Mouse (Mus musculus): ENCODE measurements around the gene Slit2.
"Not testable (repeated sequence)": the region's sequence is repeated elsewhere in the genome, so short reads cannot be mapped to it uniquely, and the experiment has no call there.

Slit2 gene

DNA sequence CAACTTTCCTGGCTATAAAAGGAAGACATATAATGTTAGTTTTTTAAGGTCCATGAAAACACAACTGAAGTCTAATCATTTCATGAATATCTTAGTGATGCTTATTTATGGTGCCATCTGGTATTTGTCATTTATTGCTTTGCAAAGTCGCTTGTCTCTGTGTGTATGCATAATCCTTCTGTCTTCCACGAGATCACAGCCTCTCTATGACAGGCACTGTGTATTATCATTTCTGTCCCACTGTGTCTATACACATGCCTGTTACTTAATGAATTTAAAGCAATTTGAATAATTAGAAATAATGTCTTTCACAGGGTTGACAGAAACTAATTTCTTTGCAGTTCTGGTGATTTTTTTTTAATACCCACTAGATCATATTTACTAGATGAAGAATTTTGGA is 242.6 kb downstream of the Slit2 start:
- no peak for DNase-seq (ENCODE audit: low read depth, low spot score)

DNA sequence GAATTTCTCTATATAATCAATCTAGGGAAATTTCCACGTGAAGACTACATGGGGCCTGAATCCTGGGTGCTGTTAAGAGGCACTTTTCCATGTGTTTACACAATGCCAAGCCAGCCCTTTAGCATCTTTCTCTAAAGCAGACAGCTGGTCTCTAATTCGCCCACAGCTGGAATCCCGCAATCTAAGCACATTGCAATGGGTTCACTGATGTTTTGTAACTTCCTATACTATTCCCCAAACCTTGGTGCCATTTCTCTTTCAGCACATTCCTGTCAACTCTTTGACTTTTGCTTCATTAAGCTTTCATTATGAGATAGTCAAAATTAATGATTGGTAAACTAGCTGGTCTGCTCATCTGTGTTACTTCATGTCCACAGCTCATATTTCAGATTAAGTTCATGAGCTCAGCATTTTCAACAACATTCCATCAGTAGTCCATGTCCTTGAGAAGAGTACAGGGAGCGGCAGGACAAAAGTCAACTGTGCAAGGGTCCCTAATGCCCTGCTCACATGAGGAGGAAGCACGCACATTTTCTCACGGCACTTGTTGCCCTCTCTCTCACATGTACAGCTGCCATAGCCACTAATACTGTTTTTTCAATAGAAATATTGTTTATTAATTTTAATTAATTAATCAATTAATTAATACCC is 247.6 kb downstream of the Slit2 start:
- DNase-seq (ENCODE audit: low read depth, low spot score): no peak

DNA sequence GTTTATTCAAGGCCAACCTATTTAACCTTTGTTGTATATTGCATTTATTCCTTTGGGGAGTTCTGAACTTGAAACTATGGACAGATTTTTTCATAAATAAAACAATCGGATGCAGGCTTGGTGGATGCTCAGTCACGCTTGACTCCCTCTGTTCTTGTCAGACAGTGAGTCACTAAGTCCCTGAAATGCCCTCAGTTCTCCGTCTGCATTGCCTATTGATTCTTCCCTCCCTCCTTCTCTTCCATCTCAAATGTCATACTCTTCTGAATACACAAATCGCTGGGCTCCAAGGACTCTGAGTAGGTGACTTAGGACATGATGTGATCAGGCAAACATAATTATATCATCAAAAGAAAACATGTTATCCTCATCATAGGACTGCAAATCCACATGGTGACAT is 251.8 kb downstream of the Slit2 start:
- no peak for DNase-seq (ENCODE audit: low read depth, low spot score)

DNA sequence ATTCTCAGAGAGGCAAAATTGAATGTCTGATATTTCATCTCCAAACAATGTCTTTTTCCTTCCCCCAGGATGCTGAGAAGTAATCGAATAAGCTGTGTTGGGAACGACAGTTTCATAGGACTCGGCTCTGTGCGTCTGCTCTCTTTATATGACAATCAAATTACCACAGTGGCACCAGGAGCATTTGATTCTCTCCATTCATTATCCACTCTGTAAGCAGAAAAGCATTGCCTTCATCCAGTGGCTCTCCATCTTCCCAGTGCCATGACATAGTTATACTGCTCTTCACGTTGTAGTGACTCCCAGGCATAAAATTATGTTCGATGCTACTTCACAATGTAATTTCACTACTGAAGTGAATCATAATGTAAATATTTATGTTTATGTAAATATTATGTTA is 252.3 kb downstream of the Slit2 start:
- DNase-seq (ENCODE audit: low read depth, low spot score): no peak

DNA sequence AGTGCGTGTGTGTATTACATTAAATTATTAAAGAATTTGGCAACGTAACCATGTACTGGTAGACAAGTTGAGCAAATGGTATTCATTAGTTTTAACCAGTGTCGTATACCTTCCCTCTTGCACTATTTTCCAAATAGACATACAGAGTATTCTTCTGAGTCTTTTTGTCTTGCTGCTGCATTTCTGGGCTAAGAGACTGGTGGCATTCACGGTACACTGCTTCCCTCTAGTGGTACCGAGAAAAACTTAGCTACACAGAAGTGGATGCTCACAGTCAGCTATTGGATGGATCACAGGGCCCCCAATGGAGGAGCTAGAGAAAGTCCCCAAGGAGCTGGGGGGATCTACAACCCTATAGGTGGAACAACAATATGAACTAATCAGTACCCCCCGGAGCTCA is 257.8 kb downstream of the Slit2 start:
- DNase-seq (ENCODE audit: low read depth, low spot score): not testable (repeated sequence)

DNA sequence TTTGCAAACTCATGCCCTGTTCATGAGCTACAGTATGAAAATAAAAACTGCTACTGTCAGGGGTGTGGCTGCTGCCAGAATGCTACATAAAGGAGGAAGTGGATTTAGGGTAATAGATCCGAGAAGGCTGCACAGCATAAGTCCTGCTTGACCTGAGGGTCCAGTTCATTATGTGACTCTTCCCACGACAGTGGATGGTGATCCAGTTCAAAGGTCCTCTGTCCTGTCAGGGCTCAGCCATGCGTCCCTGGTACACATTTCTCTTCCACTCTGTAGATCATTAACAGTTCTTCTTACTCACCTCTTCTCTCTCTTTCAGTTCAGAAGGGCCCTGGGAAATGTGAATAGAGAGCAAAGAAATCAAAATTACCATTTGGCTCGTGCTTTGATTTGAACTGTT is 265.4 kb downstream of the Slit2 start:
- no peak for DNase-seq (ENCODE audit: low read depth, low spot score)

DNA sequence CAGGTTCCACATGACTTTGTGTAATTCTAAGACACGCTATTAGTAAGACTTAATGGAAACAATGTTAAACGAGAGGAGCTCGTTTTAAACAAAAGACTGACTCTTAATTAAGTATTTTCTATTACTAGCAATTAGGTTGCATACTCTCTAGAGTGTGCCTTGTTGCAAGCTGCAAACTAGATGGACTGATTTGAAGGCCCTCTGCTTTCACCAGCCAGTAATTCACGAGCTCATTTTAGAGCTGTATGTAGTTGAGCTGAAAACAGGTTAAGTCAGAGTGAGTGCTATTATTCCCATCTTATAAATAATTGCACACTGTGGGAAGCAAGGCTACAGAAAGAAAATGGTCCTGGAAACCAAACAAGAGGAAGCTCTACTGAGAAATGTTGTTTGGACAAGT is 294.6 kb downstream of the Slit2 start:
- DNase-seq (ENCODE audit: low read depth, low spot score): no peak

DNA sequence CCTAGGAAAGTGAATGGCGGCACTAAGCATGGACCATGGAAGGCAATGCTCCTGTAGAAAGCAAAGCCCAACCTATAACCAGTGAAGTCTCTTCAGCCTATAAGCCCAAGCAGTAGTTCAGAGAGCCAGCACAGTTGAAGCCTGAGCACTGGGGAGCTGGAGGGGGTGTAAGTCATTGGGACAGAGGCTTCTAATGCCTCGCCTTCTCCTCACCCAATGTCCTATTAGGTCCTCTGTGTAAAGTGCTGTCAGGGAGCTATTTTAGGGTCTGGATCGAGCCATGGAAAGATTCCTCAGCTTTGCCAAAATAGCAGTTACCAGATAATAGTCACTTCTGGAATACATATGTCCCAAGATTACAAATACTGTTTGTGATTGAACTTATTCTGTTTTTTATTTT is 318.2 kb downstream of the Slit2 start:
- DNase-seq (ENCODE audit: low read depth, low spot score): no peak

DNA sequence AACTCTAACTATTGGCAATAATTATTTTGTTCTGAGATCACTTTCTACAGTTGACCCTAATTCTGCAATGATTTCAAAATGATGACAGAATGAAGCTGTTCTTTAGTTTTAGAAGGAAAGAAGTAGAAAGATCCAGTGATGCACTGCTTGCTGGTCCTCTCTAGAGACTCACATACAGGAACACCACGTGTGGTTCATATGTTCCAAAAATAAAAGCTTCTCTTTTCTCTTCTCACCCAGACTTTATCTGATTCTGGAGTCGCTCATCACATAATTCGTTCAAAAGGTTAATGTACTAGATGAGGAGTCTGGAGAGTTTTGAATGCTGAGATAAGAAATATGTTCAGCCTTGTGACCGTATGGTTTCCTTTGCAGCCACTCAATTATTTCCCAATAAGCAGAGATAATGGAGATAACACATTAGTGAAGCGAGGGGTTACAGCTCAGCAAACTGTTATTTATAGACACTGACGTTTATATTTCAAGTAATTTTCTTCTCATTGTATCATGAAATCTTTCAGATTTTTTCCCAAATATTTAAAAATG is 332.2 kb downstream of the Slit2 start:
- DNase-seq (ENCODE audit: low read depth, low spot score): no peak

DNA sequence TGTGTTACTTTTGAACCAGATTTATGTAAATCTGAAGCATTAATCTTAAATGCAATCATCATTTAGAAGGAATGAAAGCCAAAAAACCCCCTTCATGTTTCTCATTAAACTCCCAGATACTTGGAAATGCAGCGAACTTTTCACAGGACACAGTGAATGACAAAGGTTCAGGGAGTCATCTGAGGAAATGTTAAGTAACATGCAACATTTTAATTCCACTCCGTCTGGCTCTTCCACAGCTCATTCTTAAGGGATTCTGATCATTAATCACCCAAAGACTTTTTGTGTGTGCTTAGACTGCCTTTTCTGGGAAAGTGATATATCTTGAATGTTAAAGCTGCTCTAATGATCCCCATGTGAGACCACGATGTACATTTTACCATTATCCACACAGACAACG is 337.7 kb downstream of the Slit2 start:
- no peak for DNase-seq (ENCODE audit: low read depth, low spot score)

DNA sequence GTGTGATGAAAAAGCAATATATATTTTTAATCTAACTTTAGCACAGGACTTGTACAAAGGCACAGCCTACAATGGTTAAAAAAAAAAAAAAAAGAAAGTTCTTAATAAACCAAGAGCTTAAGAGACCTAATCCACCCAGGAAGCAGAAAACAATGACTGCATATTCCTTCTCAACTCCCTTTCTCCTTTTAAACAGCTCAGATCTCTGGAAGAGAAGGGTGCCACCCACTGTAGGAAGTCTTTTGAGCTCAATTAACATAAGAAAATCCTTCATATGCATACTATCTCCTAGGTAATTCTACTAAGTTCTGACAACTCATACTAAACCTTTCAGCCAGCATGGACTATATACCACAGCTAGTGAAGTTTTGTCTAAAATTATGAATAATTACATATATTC is 343.3 kb downstream of the Slit2 start:
- DNase-seq (ENCODE audit: low read depth, low spot score): no peak

DNA sequence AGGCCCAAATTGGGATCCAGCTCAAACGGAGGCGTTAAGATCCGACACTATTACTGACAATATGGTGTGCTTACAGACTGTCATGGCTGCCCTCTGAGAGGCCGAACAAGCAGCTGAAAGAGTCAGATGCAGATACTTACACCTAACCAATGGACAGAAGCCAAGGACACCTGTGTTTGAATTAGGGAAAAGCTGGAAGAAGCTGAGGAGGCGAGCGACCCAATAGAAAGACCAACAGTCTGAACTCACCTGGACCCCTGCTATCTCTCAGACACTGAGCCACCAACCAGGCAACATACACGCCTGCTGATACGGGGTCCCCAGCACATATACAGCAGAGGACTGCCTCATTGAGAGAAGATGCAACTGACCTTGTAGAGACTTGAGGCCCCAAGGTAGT is 344.7 kb downstream of the Slit2 start, which contains the start of gene 5730480H06Rik:
Gene 5730480H06Rik (plus strand): TSS at position 301 of the 400 bp plus-strand sequence.
- DNase-seq (ENCODE audit: low read depth, low spot score): no peak

DNA sequence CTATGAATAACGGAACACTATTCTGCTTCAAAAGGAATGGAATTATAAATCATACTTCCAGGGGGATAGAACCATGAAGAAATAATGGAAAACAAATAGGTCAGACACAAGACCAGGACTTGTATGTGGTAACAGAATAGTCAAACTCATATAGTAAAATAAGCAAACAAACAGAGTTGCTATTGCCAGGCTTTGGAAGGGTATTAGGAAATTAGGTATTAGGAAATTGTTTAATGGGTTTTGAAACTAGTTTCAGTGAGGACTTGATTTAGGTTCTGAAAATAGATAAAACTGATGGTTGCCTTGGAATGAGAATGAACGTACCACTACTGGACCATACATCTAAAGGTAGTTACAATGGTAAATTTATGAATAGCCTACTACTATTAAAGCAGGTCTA is 346.8 kb downstream of the Slit2 start:
- DNase-seq (ENCODE audit: low read depth, low spot score): no peak

DNA sequence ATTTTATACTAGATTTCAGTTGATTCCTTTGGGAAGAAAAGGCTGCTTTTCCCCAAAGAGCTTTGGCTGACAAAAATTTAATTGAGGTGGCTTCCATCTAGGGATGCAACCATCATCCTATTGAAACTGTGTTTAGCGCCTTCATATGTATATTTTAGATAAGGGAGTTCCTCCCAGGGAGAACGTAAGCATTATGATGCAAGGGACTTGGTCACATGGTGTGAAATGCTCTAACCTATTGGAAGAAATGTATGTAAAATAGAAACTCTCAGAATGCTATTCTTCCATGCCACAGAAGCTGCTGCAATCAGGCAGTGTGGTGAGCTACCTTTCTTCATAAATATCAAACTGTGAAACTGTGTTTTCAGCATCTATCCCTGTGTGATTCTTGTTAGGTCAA is 347.9 kb downstream of the Slit2 start:
- no peak for DNase-seq (ENCODE audit: low read depth, low spot score)

DNA sequence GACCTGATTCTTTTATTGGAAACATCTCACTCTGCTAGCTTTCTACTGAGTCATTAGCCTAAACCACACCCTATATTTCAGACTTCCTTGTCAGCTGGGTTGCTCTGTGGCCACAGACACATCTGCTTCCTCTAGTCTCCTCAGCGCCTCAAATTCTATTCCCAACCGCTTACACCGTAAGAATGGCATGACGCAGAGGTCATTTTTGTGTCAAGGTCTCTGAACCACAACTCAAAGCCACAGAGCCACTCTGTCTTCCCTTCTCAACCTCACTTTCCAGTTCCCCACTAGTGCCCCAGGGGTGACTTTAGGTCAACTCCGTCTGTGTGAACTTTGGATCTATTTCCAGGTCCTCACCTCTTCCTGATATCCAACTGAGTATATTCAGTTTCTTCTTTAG is 348.5 kb downstream of the Slit2 start:
- no peak for DNase-seq (ENCODE audit: low read depth, low spot score)

DNA sequence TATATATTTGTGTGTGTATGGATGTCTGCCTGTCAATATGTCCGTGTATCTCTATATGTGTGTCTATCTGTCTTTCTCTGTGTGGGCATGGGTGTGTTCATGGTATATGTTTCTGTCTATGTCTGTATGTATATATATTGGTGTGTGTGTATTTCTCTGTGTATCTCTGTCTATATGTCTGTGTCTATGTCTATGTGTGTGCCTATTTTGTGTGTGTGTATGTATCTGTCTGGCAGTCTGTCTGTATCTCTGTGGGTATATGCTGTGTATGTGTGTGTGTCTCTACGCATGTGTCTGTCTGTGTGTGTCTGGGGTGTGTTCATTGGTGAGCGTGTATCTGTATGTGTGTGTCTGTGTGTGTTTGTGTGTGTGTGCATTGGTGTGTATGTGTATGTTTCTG is 350.5 kb downstream of the Slit2 start:
- DNase-seq (ENCODE audit: low read depth, low spot score): no peak

DNA sequence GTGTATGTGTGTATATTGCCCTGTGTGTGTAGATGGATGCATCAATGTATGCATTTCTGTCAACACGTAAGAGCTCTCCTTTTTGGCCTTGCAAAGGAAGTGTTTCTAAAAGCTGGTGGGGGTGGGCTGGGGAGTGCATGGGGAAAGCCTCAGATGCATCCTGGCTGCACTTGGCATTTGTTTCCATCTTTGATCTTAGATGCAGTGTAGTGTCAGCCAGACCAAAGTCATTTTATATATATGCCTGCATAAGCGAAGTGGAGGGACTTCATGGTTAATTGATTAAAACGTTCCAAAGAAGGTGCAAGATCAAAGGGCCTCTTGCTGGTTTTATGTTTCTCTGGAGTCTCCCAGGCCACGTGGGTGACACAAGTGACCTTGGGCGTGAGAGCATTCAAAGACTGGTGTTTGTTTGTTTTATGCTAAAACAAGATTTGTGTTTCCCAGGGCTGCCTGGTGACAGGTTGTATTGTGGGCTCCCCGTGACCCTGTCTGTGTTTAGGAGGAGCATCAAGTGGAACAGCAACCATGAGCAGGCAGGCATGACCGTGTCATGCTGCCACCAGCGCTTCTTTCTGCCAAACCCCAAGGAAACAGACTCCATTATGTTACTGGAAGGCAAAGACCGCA is 351.1 kb downstream of the Slit2 start:
- DNase-seq (ENCODE audit: low read depth, low spot score): no peak

DNA sequence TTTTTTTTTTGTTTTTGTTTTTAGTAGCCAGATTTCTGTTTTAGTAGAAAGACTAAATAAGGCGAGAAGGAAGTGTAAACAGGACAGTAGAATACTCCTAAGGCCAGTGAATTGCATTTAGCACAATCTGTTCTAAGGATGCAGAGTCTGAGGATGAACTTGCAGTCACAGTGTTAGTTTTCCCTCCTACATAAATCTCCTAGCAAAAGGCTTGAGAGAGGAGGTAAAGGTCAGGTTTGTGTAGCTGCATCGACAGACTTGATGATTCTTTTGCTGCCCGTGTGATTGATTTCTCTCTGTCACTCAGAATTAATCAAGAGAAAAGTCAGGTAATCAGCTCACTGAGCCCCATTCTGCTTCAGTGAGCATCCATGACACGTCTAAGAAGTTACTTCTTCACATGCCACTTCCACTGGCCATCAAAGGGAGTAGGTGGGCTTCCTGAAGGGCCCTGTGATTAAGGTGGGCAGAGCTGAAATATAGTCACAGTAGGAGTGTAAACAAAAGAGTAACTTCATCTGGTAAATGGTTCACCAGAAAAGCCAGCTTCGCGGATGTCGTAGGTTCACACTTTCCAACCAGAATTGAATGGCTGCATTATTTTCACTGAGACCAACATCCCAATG is 358.0 kb downstream of the Slit2 start:
- DNase-seq (ENCODE audit: low read depth, low spot score): no peak

DNA sequence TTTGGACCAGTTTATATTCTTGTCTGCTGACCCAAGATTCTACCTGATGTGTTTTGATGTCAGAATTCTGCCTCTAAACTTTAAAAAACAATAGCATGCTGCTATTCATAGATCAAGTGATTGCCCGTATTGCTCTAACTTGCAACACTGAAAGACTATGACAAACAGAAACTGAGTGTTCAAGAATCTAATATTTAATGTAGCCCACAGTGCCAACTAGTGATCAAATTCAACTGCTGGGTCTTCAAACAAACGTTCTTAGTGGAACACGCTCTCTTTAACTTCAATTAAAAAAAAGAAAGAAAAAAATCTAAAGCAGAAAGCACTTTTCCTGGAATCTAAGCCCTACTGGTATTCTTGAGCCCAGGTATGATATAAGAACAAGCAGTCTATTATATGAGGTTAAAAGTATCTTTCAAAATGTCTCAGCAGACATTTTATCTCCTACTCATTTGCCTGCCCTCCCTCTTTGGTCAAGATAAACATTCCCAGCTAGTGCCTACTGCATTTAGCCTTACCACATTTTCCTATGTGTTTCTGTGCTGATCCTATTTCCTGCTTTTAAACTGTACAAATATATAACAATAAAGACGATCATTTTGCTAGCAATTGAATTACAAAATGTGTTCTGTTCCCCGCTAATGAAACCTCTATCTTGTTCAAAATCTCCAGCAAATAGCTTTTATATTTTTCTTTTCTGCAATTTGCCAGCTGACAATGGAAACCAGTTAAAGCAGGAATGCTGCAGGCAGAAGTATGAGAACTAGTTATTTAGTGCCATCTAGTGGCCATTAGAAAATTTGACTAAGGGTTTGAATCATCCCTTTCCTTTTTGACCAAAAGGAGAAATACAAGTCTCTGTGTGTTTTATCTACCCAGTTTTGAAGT is 362.4 kb downstream of the Slit2 start:
- DNase-seq (ENCODE audit: low read depth, low spot score): no peak

DNA sequence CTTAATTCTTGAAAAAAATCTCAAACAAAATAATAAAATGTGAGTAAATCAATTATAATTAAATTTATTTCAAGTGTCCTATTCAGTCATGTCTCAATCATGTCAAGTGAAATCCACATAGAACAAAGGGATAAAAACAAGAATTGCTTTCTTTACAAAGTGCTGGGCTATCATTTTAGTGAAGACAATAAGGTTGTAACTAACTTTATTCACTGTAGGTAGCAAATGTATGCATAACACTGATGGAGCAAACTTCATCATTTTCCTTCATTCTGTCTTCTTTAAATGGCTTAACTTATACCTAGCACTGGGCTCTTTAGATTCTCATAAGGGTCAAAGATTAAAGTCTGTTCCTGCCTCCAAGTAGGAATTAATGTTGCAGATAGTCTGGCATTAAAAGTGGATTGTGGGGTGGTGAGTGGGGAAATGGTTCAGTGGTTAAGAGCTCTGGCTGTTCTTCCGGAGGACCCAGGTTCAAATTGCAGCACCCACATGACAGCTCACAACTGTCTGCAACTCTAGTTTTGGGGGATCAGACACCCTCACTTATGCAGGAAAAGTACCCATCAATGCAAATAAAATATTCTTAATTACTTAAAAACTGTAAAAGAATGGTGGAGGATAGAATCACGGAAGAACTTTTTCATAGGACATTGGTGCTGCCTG is 363.2 kb downstream of the Slit2 start:
- no peak for DNase-seq (ENCODE audit: low read depth, low spot score)

DNA sequence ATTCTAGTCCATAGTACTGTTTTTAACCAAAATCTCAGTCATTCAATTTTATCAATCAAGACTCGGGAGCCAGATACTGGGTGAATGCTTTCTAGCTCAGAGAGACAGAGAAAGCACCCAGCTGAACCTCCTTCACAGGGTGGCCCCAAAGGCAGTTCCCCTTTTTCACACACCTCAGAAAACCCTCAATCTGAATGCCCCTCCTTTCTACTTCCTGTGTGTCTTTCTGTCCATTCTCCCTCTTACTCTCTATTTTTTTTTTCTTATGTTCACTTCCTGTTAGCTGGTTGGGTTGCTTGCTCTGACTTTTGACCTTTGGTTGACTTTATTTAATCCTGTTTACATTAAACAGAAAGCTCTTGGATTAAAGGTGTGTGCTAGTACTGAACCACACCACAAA is 366.4 kb downstream of the Slit2 start:
- no peak for DNase-seq (ENCODE audit: low read depth, low spot score)
